Mouse (Mus musculus) lung, embryonic 14.5 days (tissue): ENCODE measurements at regions not wholly inside any gene's neighbourhood (a gene's known extent, or its start where the extent isn't known, plus 50 kb on each side); places are given as distances from the start of the nearest gene placed in this dataset.
A peak's percentile ranks its signal among the peaks of the same experiment; 100 is the strongest.

ENCODE experiments used
- ATAC-seq: fragments of 200-750 bp; cut with Nextera tagmentation; 2 replicates; pipeline ENCODE4 v1.8.0; 2017; ENCODE audit warnings: mild to moderate bottlenecking, moderate TSS enrichment, moderate library complexity; ENCODE audit not compliant: insufficient read depth
- DNase-seq: peaks from one replicate; pipeline ENCODE4 v3.0.0-alpha.2; 2015
- H3K27ac ChIP-seq: fragments of 300-500 bp; sonication (generic); 2 replicates; pipeline ENCODE4 v1.5.1; 2014; ENCODE audit warnings: low read depth, mild to moderate bottlenecking, moderate library complexity
- H3K27me3 ChIP-seq: fragments of 300-500 bp; sonication (generic); 2 replicates; pipeline ENCODE4 v1.6.1; 2014; ENCODE audit warnings: low read length, control low read depth; ENCODE audit not compliant: insufficient read depth
- H3K36me3 ChIP-seq: fragments of 300-500 bp; sonication (generic); 2 replicates; pipeline ENCODE4 v1.6.1; 2014; ENCODE audit warnings: control low read depth; ENCODE audit not compliant: insufficient read depth
- H3K4me1 ChIP-seq: fragments of 300-500 bp; sonication (generic); 2 replicates; pipeline ENCODE4 v1.6.1; 2014; ENCODE audit warnings: antibody characterized with exemption, control low read depth; ENCODE audit not compliant: insufficient read depth
- H3K4me2 ChIP-seq: fragments of 300-500 bp; sonication (generic); 2 replicates; pipeline ENCODE4 v1.6.1; 2014; ENCODE audit warnings: mild to moderate bottlenecking
- H3K4me3 ChIP-seq: fragments of 300-500 bp; sonication (generic); 2 replicates; pipeline ENCODE4 v1.5.1; 2014; ENCODE audit warnings: low read depth, low read length
- H3K9ac ChIP-seq: fragments of 300-500 bp; sonication (generic); 2 replicates; pipeline ENCODE4 v1.6.1; 2014
- H3K9me3 ChIP-seq: fragments of 300-500 bp; sonication (generic); 2 replicates; pipeline ENCODE4 v1.6.1; 2016; ENCODE audit warnings: low read depth, low read length, control low read depth
- CTCF ChIP-seq: IDR thresholded peaks from 2 replicates; pipeline ENCODE4 v1.5.1; 2016; ENCODE audit warnings: antibody characterized with exemption, low read depth
- WGBS: fragments of 180-500 bp; shearing (Covaris S2); extraction: QIAGEN DNeasy Blood & Tissue Kit; methylation state at CpG from one replicate; pipeline ENCODE4 v1.1.7; 2014; 5-methylcytosine and 5-hydroxymethylcytosine counted together

DNA sequence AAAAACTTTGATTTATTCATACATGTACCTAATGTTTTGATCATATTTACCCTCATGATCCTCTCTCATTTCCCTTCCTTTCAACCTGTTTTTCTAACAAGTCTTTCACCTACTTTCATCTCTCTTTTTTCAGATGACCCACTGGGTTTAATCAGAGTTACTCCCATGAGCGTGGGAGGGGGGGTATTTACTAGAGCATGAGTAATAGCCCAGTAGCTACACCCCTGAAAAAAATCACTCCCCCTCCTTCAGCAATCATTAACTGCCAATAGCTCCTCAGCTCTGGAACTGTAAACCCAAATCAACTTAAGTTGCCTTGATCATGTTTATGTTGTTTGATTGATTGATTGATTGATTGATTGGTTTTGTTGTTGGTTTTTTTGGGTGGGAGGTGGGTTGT lies 241.4 kb upstream of the Zpld1 start:
- no peak for ATAC-seq
- 67% methylated on average over 1 of the region's 1 CpGs for WGBS
- Histone ChIP-seq H3K9me3 (no peaks in the 10 kb centered on the region), H3K4me2 (no peak overlapping the region), H3K36me3 (no peaks in the 10 kb centered on the region), H3K27ac (no peak overlapping the region), H3K4me1 (no peaks in the 10 kb centered on the region), H3K9ac (no peak overlapping the region), H3K4me3 (no peak overlapping the region), H3K27me3 (no peaks in the 10 kb centered on the region)
- TF ChIP-seq CTCF = no peak
- DNase-seq = no peak

DNA sequence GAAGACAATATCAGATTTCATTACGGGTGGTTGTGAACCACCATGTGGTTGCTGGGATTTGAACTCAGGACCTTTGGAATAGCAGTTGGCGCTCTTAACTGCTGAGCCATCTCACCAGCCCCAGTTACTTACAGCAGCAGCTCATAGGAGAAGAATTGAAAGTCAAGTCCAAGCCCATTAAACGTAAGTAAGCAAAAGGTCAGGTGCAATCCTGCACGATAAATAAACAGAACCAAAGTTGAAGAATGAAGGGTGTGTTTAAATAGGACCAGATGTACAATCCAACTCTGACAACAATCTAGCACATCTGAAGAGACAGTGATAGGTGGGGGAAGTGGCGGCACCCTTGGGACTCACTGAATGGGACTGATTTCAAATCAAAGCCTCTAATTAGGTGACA lies 239.8 kb upstream of the Zpld1 start:
- Histone ChIP-seq H3K4me1 (no peaks in the 10 kb centered on the region), H3K4me3 (no peak overlapping the region), H3K27ac (no peak overlapping the region), H3K27me3 (no peaks in the 10 kb centered on the region), H3K36me3 (no peaks in the 10 kb centered on the region), H3K9ac (no peak overlapping the region), H3K4me2 (no peak overlapping the region), H3K9me3 (no peaks in the 10 kb centered on the region)
- DNase-seq = no peak
- no peak for ATAC-seq
- 66% methylated on average over 5 of the region's 5 CpGs for WGBS
- TF ChIP-seq CTCF = no peak

DNA sequence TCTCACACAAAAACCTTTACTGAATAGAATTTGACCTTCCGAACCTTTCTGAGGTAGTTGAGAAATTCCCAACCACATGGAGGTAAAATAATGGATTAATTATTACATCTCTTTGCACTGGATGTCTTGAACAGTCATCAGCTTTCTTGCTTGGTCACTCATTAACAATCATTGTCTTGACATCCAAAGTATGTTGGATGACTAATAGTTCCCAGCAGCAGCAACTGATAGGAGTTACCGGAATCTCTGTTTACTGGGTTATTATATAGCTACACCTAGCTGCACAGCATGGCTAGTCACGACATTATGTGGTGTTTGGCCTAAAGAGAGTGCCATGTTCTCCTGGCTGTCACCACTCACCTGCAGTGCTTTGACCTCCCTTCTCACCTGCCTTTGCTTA lies 234.9 kb upstream of the Zpld1 start:
- ATAC-seq (no peak), DNase-seq (no peak)
- TF ChIP-seq CTCF = no peak
- no peak overlapping the region for H3K4me3 ChIP-seq
- H3K9ac ChIP-seq = no peak overlapping the region
- WGBS = 75% methylated on average over 3 of the region's 3 CpGs
- H3K4me1 ChIP-seq = no peaks in the 10 kb centered on the region
- H3K27me3 ChIP-seq = no peaks in the 10 kb centered on the region
- H3K27ac ChIP-seq = no peak overlapping the region
- H3K4me2 ChIP-seq = no peak overlapping the region
- no peaks in the 10 kb centered on the region for H3K9me3 ChIP-seq
- no peaks in the 10 kb centered on the region for H3K36me3 ChIP-seq

DNA sequence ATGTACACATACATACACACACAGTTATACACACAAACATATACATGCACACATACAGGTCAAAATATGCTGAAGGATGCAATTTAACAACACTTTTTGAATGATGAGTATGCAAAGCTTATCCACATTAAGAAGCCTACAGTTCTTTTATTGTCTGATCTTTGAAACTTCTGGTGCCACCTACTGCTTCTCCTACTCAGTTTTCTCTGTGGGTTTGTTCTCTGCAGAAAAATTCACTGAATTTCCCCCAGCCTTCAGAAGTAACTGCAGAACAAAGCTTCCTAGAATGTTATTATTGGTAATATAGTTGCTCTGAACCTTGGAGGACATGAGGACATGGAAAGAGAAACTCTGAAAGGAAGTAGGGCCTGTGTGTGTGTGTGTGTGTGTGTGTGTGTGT lies 233.1 kb upstream of the Zpld1 start:
- no peaks in the 10 kb centered on the region for H3K27me3 ChIP-seq
- H3K4me1 ChIP-seq = 0 out of 2 replicates have a peak, but pooled peaks cover 3% of the 10 kb centered on the region
- no peak for ATAC-seq

DNA sequence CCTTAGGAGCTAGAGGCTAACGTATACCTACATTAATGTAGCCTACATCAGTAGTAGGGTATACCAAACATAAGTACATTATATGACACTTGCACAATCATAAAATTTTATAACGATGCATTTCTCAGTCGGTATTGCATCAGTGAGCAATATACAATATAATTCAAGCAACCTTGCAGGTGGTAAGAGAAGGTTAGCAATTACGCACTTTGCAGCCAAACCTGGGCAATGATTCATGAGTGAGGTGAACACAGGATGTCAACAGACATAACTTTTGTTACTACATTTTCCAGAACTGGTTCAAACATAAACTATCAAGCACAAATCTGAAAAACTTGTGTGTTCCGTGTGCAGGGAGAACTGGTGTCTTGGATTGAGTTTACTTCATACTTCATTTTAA lies 229.9 kb upstream of the Zpld1 start:
- Histone ChIP-seq H3K9me3 (no peaks in the 10 kb centered on the region), H3K36me3 (no peaks in the 10 kb centered on the region), H3K4me2 (no peak overlapping the region), H3K9ac (no peak overlapping the region), H3K27ac (no peak overlapping the region), H3K4me1 (0 out of 2 replicates have a peak, but pooled peaks cover 3% of the 10 kb centered on the region), H3K27me3 (no peaks in the 10 kb centered on the region), H3K4me3 (no peak overlapping the region)
- WGBS = 85% methylated on average over 5 of the region's 5 CpGs
- no peak for TF ChIP-seq CTCF
- DNase-seq (no peak), ATAC-seq (no peak)

More for the DNA sequence above, 233.1 kb upstream of the Zpld1 start:
- TF ChIP-seq CTCF = no peak
- H3K4me3 ChIP-seq = no peak overlapping the region
- H3K4me2 ChIP-seq = no peak overlapping the region
- H3K9me3 ChIP-seq = no peaks in the 10 kb centered on the region
- H3K36me3 ChIP-seq = no peaks in the 10 kb centered on the region
- no peak for DNase-seq
- no peak overlapping the region for H3K27ac ChIP-seq
- no peak overlapping the region for H3K9ac ChIP-seq

DNA sequence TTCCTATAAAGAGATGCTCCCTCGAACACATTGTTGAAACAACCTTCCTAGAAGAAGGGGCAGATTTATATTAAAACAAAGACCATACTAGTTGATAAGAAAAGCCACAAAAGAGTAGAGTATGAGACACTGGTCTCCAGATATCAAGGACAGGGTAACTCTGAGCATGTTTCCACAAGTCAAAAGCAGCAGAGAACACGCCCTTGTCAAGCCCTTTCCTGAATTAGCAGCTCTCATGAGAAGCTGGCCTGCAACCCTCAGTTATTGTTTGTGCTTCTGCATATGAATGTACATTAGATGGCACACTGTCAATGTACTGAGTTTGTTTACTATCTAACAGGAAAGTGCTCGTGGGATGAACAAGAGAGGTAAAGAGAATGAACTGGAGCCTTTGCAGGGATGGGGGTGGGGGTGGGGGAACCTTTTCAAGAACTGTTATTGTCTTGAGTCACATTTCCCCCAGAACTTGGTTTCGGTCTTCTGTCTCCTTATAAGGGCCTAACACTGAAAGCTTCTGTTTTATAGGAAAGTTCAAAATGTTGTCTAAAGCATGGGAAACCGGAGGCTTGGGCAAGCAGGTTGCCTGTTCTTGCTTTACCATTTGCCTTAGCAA lies 228.6 kb upstream of the Zpld1 start:
- H3K36me3 ChIP-seq = no peaks in the 10 kb centered on the region
- H3K9me3 ChIP-seq = no peaks in the 10 kb centered on the region
- ATAC-seq = no peak

DNA sequence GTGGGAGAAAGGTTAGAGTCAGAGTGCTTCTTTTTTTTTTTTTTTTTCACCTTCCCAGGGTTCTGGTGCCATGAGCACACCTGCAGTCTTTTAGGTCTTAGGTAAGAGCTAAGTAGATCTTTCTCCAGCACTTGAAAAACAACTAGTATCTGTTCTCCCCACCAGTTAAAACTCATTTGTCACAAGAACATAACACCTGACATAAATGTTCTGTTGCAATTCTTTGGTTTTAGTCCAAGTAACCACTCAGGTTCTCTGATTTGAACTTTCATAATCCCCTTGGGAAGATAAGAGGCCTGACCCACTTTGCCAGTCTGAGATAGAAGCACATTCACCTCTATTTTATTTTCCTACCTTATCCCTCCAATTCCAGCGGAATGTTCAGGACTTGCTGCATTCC lies 225.5 kb upstream of the Zpld1 start:
- H3K27me3 ChIP-seq = no peaks in the 10 kb centered on the region
- H3K27ac ChIP-seq = no peak overlapping the region
- 0 out of 2 replicates have a peak, but pooled peaks cover 3% of the 10 kb centered on the region for H3K4me1 ChIP-seq
- no peak for TF ChIP-seq CTCF
- H3K9me3 ChIP-seq = no peaks in the 10 kb centered on the region
- H3K9ac ChIP-seq = no peak overlapping the region
- H3K4me3 ChIP-seq = no peak overlapping the region
- H3K4me2 ChIP-seq = no peak overlapping the region
- ATAC-seq (no peak; the same call in 1 of the 2 replicates), DNase-seq (peak; percentile 48)
- no peaks in the 10 kb centered on the region for H3K36me3 ChIP-seq
- 60% methylated on average over 1 of the region's 1 CpGs for WGBS

More for the DNA sequence above, 228.6 kb upstream of the Zpld1 start:
- DNase-seq = peak; percentile 19
- Histone ChIP-seq H3K4me3 (no peak overlapping the region), H3K9ac (no peak overlapping the region), H3K4me1 (0 out of 2 replicates have a peak, but pooled peaks cover 3% of the 10 kb centered on the region), H3K27ac (no peak overlapping the region), H3K4me2 (no peak overlapping the region), H3K27me3 (no peaks in the 10 kb centered on the region)
- WGBS = 58% methylated on average over 5 of the region's 5 CpGs
- no peak for TF ChIP-seq CTCF
